ENCODE assay signal across 12 mouse cellular contexts in the genomic region with DNA sequence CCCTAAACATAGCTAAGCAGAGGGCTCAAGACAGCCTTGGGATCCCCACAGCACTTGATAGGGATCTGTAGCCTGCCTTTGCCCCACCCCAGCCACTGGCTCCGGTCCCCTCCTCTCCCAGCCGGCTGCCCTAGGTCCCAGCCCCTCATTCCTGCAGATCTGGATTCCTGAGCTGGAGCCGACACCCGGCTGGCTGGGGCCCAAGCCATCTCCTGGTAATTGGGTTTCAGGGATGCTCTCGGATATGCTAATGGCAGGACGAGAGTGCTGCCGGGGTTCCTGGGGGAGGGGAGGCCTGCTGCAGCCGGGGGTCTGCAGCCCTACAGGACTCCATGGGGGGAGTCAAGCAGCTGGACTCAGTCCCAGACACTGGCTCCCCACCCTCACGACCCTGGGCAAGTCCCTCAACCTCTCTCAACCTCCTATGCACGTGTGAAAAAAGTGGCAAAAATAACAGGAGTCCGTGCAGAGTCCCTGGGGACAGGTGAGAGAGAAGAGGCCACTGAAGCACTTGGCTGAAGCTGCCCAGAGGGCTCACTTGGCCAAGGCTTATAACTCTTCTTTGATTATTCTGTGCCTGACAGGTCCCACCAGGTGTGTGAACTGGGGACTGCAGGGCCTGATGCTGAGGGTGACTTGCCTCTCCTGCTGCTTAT. TPM values are rescaled to one million over a fixed set of nuclear protein-coding genes. Genes with fewer than 3 reads are reported as not detected.
DNase-seq lines count a peak whose midpoint lies in the region; ATAC-seq and TF ChIP-seq lines count a peak whose summit lies in the region.
"Had no signal": no experiment of that assay in that cellular context is flagged by ENCODE, and none has a peak within 500 bp of the region (broad histone marks: within the 10 kb centered on the region; RNA-seq: fewer than 3 reads in every experiment).

No protein-coding gene starts in this region.

- no peak for DNase-seq in forebrain, embryonic 10.5 days (ENCODE audit: extremely low spot score, low spot score)
- no peak for DNase-seq in forebrain, postnatal 0 days
- no peak for DNase-seq in lung, postnatal 10 days
- peak; percentile 69 for DNase-seq in midbrain, embryonic 14.5 days
- DNase-seq in thymus, postnatal 10 days (ENCODE audit: low spot score in 2 of 2): no peak
- DNase-seq in heart, postnatal 4 days: no peak
- DNase-seq: adrenal gland, postnatal 10 days; layer of hippocampus, adult 9-11 months; liver, embryonic 13.5 days had no signal

- WGBS in forebrain, embryonic 10.5 days: 10% methylated on average over 11 of the region's 11 CpGs
- 11% methylated on average over 11 of the region's 11 CpGs for WGBS in forebrain, postnatal 0 days
- WGBS in lung, embryonic 16.5 days: 13% methylated on average over 11 of the region's 11 CpGs
- WGBS in embryonic facial prominence, embryonic 13.5 days: 6% methylated on average over 11 of the region's 11 CpGs
- WGBS in midbrain, embryonic 14.5 days: 6% methylated on average over 11 of the region's 11 CpGs

- no peak overlapping the region for H3K4me3 ChIP-seq in forebrain, embryonic 10.5 days
- no peak overlapping the region for H3K4me3 ChIP-seq in forebrain, postnatal 0 days (ENCODE audit: low read depth, low read length)
- no peak overlapping the region for H3K4me3 ChIP-seq in lung, embryonic 16.5 days (ENCODE audit: low read length)
- no peak overlapping the region for H3K4me3 ChIP-seq in embryonic facial prominence, embryonic 13.5 days
- no peak overlapping the region for H3K4me3 ChIP-seq in midbrain, embryonic 14.5 days (replicated peaks; ENCODE audit: low read depth, low read length)
- H3K4me3 ChIP-seq: liver, embryonic 13.5 days had no signal

- H3K36me3 ChIP-seq in forebrain, embryonic 10.5 days (replicated peaks): no peaks in the 10 kb centered on the region
- no peaks in the 10 kb centered on the region for H3K36me3 ChIP-seq in forebrain, postnatal 0 days (ENCODE audit: insufficient read depth)
- H3K36me3 ChIP-seq in lung, embryonic 16.5 days (ENCODE audit: control insufficient read depth, insufficient read depth, low read length): no peaks in the 10 kb centered on the region
- H3K36me3 ChIP-seq in embryonic facial prominence, embryonic 13.5 days: no peaks in the 10 kb centered on the region
- H3K36me3 ChIP-seq in midbrain, embryonic 14.5 days (ENCODE audit: control insufficient read depth, insufficient read depth, low read length): no peaks in the 10 kb centered on the region
- H3K36me3 ChIP-seq: liver, embryonic 13.5 days had no signal

- H3K9ac ChIP-seq in forebrain, postnatal 0 days: no peak overlapping the region
- no peak overlapping the region for H3K9ac ChIP-seq in lung, embryonic 16.5 days (ENCODE audit: low read length)
- H3K9ac ChIP-seq in embryonic facial prominence, embryonic 13.5 days: 0 out of 2 replicates have a peak overlapping the region, but pooled peaks have one; percentile 32
- no peak overlapping the region; the same call in 1 of the 2 replicates for H3K9ac ChIP-seq in midbrain, embryonic 14.5 days (replicated peaks; ENCODE audit: low read length)
- H3K9ac ChIP-seq: liver, embryonic 13.5 days had no signal

- no peak for ATAC-seq in forebrain, postnatal 0 days
- peak; percentile 32; the same call in 1 of the 2 replicates for ATAC-seq in lung, embryonic 16.5 days (ENCODE audit: low read depth)
- ATAC-seq in embryonic facial prominence, embryonic 13.5 days (ENCODE audit: insufficient number of reproducible peaks, insufficient read depth, low FRiP score, low TSS enrichment, low read depth): no peak
- ATAC-seq in midbrain, embryonic 14.5 days (ENCODE audit: low FRiP score, low TSS enrichment): no peak

- H3K27ac ChIP-seq in forebrain, embryonic 10.5 days: peak overlapping the region; percentile 62
- no peak overlapping the region for H3K27ac ChIP-seq in forebrain, postnatal 0 days (ENCODE audit: low read depth, low read length)
- H3K27ac ChIP-seq in lung, embryonic 16.5 days (ENCODE audit: low read length): no peak overlapping the region
- H3K27ac ChIP-seq in embryonic facial prominence, embryonic 13.5 days: peak overlapping the region; percentile 45
- no peak overlapping the region for H3K27ac ChIP-seq in midbrain, embryonic 14.5 days (replicated peaks; ENCODE audit: low read depth, low read length)
- H3K27ac ChIP-seq: liver, embryonic 13.5 days had no signal

- peaks cover 79% of the 10 kb centered on the region for H3K4me1 ChIP-seq in forebrain, embryonic 10.5 days
- peaks cover 11% of the 10 kb centered on the region for H3K4me1 ChIP-seq in forebrain, postnatal 0 days (ENCODE audit: insufficient read depth)
- H3K4me1 ChIP-seq in lung, embryonic 16.5 days (replicated peaks; ENCODE audit: control insufficient read depth, insufficient read depth, low read length): peaks cover 18% of the 10 kb centered on the region
- peaks cover 68% of the 10 kb centered on the region for H3K4me1 ChIP-seq in embryonic facial prominence, embryonic 13.5 days
- peaks cover 34% of the 10 kb centered on the region for H3K4me1 ChIP-seq in midbrain, embryonic 14.5 days (ENCODE audit: control insufficient read depth, insufficient read depth, low read length)

- no peak for TF ChIP-seq CTCF in forebrain, postnatal 0 days (IDR thresholded peaks at IDR 0.05; ENCODE audit: low read depth)

- no peaks in the 10 kb centered on the region for H3K9me3 ChIP-seq in forebrain, embryonic 10.5 days
- H3K9me3 ChIP-seq in forebrain, postnatal 0 days (ENCODE audit: low read length): no peaks in the 10 kb centered on the region
- H3K9me3 ChIP-seq in lung, embryonic 16.5 days (ENCODE audit: control insufficient read depth, low read length): no peaks in the 10 kb centered on the region
- H3K9me3 ChIP-seq in embryonic facial prominence, embryonic 13.5 days: no peaks in the 10 kb centered on the region
- no peaks in the 10 kb centered on the region for H3K9me3 ChIP-seq in midbrain, embryonic 14.5 days (ENCODE audit: control insufficient read depth, low read length)
- H3K9me3 ChIP-seq: liver, embryonic 13.5 days had no signal

- H3K4me2 ChIP-seq in forebrain, postnatal 0 days (ENCODE audit: low read depth): no peak overlapping the region
- H3K4me2 ChIP-seq in lung, embryonic 16.5 days (ENCODE audit: low read depth, low read length): no peak overlapping the region
- peak overlapping the region; percentile 14 for H3K4me2 ChIP-seq in embryonic facial prominence, embryonic 13.5 days
- H3K4me2 ChIP-seq in midbrain, embryonic 14.5 days (ENCODE audit: low read length): no peak overlapping the region
- H3K4me2 ChIP-seq: heart, embryonic 11.5 days; liver, embryonic 13.5 days had no signal

- peaks cover 76% of the 10 kb centered on the region for H3K27me3 ChIP-seq in forebrain, embryonic 10.5 days (ENCODE audit: poor library complexity, severe bottlenecking)
- no peaks in the 10 kb centered on the region for H3K27me3 ChIP-seq in forebrain, postnatal 0 days (ENCODE audit: insufficient read depth, low read length)
- no peaks in the 10 kb centered on the region for H3K27me3 ChIP-seq in lung, embryonic 16.5 days (ENCODE audit: control insufficient read depth, insufficient read depth, low read depth, low read length)
- H3K27me3 ChIP-seq in embryonic facial prominence, embryonic 13.5 days: peaks cover 11% of the 10 kb centered on the region; the same call in 1 of the 2 replicates
- H3K27me3 ChIP-seq in midbrain, embryonic 14.5 days (ENCODE audit: control insufficient read depth, insufficient read depth, low read length): peaks cover 4% of the 10 kb centered on the region; the same call in 1 of the 2 replicates

RNA-seq across cellular contexts. Expression of a gene that starts 29.9 kb away (rescaled TPM):
- 275 and 280 TPM in 2 replicates for polyA plus RNA-seq in forebrain, embryonic 10.5 days (2016; fragmentation: Nextera tagmentation; extraction: Ambion mirVana)
- 248 and 252 TPM in 2 replicates for total RNA-seq in forebrain, postnatal 0 days (2014; rRNA removed)
- polyA plus RNA-seq in forebrain, postnatal 0 days (2015; fragmentation: Nextera tagmentation; extraction: Ambion mirVana): 286 and 290 TPM in 2 replicates
- 176 and 187 TPM in 2 replicates for polyA plus RNA-seq in lung, embryonic 16.5 days (2015; fragmentation: Nextera tagmentation; extraction: Ambion mirVana)
- 205 and 228 TPM in 2 replicates for polyA plus RNA-seq in embryonic facial prominence, embryonic 13.5 days (2015; fragmentation: Nextera tagmentation; extraction: Ambion mirVana)
- polyA plus RNA-seq in midbrain, embryonic 14.5 days (2014; fragmentation: Nextera tagmentation; extraction: Ambion mirVana): 244 and 263 TPM in 2 replicates
- total RNA-seq in heart, postnatal 4 days (2021): 100 to 1,000 TPM; 111 to 112 TPM

RNA-seq across cellular contexts. Expression of a gene that starts 41.2 kb away (rescaled TPM):
- 862 and 888 TPM in 2 replicates for polyA plus RNA-seq in forebrain, embryonic 10.5 days (2016; fragmentation: Nextera tagmentation; extraction: Ambion mirVana)
- total RNA-seq in forebrain, postnatal 0 days (2014; rRNA removed): 735 and 828 TPM in 2 replicates
- 1,247 and 1,523 TPM in 2 replicates for polyA plus RNA-seq in forebrain, postnatal 0 days (2015; fragmentation: Nextera tagmentation; extraction: Ambion mirVana)
- polyA plus RNA-seq in lung, embryonic 16.5 days (2015; fragmentation: Nextera tagmentation; extraction: Ambion mirVana): 899 and 904 TPM in 2 replicates
- 789 and 891 TPM in 2 replicates for polyA plus RNA-seq in embryonic facial prominence, embryonic 13.5 days (2015; fragmentation: Nextera tagmentation; extraction: Ambion mirVana)
- 921 and 1,195 TPM in 2 replicates for polyA plus RNA-seq in midbrain, embryonic 14.5 days (2014; fragmentation: Nextera tagmentation; extraction: Ambion mirVana)
- 100 to 1,000 TPM; 836 to 917 TPM for total RNA-seq in heart, postnatal 4 days (2021)

Comparison
In these comparisons a context has a peak if more than half of its experiments do, and no peak if none do; other contexts are left out.
1. H3K27ac ChIP-seq: peak in forebrain, embryonic 10.5 days (single experiment) and embryonic facial prominence, embryonic 13.5 days (single experiment); none in forebrain, postnatal 0 days (single experiment), lung, embryonic 16.5 days (single experiment) and midbrain, embryonic 14.5 days (single experiment).